Mouse (Mus musculus): ENCODE data around the gene Bcas2.
"Not testable (repeated sequence)": the region's sequence is repeated elsewhere in the genome, so short reads cannot be mapped to it uniquely, and the experiment has no call there.

Gene Bcas2

DNA sequence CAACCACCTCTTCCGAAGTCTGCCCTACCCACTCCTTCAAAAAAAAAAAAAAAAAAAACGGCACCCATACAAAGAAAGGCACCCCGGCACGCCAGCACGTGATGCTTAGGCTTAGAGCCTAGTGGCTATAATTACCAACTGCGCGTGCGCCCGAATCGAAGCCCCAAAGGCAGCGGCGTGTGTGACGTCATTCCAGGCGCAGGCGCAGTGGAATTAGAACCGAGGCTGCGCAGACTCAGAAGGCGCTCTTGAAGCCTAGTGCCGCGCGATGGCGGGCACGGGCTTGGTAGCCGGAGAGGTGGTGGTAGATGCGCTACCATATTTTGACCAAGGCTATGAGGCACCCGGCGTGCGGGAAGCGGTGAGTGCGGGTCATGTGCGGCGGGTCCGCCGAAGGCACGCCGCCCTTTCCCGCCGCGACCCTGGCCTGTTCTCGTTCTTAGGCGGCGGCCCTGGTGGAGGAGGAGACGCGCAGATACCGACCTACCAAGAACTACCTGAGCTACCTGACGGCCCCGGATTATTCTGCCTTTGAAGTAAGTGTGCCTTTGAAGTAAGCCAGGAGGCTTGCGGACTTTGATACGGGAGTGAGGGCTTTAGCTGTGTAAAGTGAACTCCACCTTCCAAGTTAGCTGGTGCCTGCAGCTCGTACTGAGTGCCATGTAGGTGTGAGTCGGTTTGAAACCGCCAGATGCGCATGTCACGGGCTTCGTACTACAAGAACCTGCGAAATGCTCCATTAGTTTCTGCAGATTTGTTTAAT, at the start of gene Bcas2:
Gene Bcas2 (plus strand): TSS at position 151 of the 763 bp plus-strand sequence.
- in situ Hi-C loops (cut with MboI): no loop called here

DNA sequence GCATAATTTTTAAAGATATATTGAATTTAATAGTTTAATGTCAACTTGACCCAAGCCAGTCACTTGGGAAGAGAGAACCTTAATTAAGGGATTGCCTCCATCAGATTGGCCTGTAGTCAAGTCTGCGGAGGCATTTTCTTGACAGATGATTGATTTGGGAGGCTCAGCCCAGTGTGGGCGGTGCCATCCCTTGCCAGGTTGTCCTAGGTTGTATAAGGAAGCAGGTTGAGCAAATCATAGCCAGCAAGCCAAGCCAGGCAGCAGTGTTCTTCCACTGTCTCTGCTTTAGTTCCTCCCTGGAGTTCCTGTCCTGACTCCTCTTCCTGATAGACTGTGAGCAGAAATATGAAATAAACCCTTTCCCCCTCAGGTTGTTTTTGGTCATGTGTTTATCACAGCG, 47.8 kb upstream of the Bcas2 start:
- in situ Hi-C loops (cut with MboI): no loop called here

- in situ Hi-C loops (cut with MboI): no loop called here
Measured at GRCm38 (mm10) chr3:103126138-103126537, 45.3 kb upstream of the Bcas2 start.

GRCm38 (mm10) chr3:103127177-103127576, 44.3 kb upstream of the Bcas2 start:
- in situ Hi-C loops (cut with MboI): no loop called here

- in situ Hi-C loops (cut with MboI): no loop called here
Measured at GRCm38 (mm10) chr3:103127721-103128120, 43.7 kb upstream of the Bcas2 start.

GRCm38 (mm10) chr3:103128251-103128650, 43.2 kb upstream of the Bcas2 start:
- in situ Hi-C loops (cut with MboI): no loop called here

DNA sequence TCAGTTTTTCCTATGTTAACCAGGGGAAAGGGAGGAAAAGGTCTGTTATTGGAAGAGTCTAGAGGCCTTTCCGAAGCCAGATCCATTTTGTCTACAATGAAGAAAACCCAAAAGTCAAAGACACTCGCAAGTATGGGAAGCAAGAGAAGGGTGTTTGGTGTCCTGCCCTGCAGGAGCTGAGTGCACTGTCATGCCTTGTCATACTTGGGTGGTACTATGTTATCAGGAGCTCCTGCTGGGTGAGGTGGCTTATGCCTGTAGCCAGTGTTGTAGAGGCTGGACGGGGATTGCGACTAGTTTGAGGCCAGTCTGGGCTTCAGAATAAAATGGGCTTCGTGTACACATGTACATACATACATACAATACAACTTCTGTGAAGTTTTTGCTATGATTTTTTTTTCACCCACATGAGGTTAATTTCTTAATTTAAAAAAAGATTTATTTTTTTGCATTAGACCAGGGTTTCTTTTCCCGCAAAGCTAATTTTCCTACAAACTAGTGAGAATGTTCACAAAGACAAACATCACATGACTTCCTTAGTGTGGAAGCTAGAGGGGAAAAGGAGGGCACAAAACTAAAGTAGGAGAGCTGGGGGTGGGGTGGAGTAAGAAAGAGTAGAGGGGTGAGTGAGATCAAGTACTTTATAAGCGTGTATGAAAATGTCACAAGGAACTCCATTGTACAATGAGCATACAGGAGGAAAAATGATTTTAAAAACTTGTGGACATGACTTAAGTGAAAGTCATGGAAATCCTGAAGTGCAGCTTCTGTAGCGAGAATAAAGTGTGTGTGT, 41.9 kb upstream of the Bcas2 start:
- in situ Hi-C loops (cut with MboI): no loop called here

- in situ Hi-C loops (cut with MboI): no loop called here
Measured at GRCm38 (mm10) chr3:103130236-103130751, 41.2 kb upstream of the Bcas2 start.

GRCm38 (mm10) chr3:103133098-103133497, 38.4 kb upstream of the Bcas2 start:
- in situ Hi-C loops (cut with MboI): no loop called here

DNA sequence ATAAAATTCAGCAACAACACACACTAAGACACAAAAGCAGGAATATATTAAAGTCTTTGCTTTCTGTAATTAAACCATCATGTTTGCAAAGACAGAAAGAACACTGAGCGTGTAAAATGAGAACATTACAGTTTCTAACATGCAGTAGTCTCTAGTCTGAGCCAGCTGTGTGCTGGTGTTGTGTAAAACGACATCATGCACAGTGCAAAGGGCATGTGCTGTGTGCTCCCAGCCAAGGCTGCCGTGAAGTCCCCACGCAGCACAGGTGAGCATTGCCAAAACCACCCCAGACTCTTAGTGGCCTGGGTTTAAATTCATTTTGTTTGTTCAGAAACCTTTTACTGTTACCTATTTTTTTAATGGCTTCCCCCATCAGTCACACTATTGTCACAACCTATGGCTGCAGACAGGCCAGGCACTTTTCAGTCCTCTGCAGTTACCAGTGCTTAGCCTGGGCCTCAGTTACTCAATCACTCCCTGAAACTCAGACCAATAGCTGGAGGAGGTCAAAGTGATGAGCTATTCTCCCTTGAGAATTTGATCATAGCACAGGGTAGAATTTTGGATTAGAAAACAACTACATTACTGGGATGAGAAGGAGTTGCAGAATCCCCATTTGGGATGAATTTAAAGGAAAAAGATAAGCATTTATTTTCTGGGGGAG, 34.9 kb upstream of the Bcas2 start:
- in situ Hi-C loops (cut with MboI): no loop called here

- in situ Hi-C loops (cut with MboI): no loop called here
Measured at GRCm38 (mm10) chr3:103139047-103139446, 32.4 kb upstream of the Bcas2 start.

DNA sequence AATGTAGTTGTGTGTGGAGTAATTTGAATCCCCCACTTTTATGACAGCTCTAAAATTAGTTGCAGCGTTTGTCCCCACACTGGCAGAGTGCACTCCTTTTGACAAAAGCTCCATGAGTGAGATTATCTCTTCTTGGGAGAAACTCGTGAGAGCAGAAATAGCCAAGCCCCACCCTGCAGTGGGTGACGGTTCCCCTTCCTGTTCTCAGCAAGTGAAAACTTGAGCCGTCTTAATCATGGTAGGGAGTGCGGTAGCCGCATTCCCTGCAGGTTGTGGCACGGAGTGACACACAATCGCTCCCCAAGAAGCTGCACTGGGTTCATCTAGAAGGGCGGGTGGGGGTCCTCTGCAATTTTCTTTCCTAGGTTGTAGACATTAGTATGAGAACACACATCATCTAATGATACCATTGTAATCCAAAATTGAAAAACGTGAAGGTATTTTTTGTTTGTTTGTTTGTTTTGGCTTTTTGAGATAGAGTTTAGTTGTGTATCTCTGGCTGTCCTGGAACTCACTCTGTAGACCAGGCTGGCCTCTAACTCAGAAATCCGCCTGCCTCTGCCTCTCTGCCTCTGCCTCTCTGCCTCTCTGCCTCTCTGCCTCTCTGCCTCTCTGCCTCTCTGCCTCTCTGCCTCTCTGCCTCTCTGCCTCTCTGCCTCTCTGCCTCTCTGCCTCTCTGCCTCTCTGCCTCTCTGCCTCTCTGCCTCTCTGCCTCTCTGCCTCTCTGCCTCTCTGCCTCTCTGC, 31.2 kb upstream of the Bcas2 start:
- in situ Hi-C loops (cut with MboI): not testable (repeated sequence)

GRCm38 (mm10) chr3:103141287-103141686, 30.2 kb upstream of the Bcas2 start:
- in situ Hi-C loops (cut with MboI): no loop called here

DNA sequence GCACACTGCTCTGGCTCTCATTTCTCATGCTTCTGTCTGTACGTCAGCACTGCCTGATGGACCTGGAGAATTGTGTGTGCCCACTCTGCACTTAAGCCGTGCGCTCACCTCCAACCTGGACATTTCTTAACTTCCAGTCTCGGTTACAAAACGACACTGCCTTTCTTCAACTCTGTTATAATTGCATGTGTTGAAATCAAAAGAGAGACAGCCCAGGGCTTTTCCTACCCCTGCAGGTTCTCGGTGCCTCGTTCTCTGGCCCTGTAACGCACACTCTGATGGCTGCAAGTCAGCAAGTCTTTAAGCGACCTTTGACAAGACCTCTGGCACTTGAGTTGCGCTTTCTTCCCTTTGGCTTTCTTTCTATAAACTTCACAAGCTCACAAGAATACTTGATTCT, 29.1 kb upstream of the Bcas2 start:
- in situ Hi-C loops (cut with MboI): no loop called here

GRCm38 (mm10) chr3:103145336-103145735, 26.1 kb upstream of the Bcas2 start:
- in situ Hi-C loops (cut with MboI): no loop called here

- in situ Hi-C loops (cut with MboI): no loop called here
Measured at GRCm38 (mm10) chr3:103145791-103146190, 25.7 kb upstream of the Bcas2 start.

GRCm38 (mm10) chr3:103146330-103147166, 24.9 kb upstream of the Bcas2 start:
- in situ Hi-C loops (cut with MboI): no loop called here

- in situ Hi-C loops (cut with MboI): no loop called here
Measured at GRCm38 (mm10) chr3:103147775-103148174, 23.7 kb upstream of the Bcas2 start.

DNA sequence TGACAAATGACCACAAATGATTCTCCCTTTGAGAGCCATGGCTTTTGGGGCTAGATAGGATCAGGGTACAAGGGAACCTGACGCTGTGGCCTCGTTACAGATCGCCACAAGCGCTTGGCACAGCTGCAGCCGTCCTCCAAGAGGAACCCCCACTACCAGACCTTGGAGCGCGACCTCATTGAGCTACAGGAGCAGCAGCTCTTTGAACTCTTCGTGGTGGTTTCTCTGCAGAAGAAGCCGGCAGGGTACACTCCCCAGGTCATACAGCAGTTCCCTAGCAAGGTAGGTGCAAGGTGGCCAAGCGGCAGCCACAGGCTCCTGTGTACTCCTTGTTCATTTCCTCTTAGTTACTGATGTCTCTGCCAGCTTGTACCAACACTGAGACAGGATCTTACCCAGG, 22.5 kb upstream of the Bcas2 start:
- in situ Hi-C loops (cut with MboI): no loop called here

DNA sequence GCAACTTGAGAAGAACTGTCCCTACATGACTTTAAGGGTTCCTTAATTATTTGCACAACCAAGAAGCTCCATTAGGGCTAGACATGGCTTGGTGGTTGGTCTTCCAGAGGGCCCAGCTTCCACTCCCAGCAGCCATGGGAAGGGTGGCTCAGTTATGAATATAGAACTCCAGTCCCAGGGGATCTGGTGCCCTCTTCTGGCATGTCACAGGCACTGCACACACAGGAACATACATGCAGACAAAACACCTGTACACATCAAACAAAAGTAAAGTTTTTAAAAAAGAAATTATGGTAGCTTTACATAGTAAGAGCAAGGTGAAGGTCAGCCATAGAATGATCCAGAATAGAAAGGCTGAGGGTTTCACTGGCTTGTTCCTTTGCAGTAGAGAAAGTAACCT, 17.7 kb upstream of the Bcas2 start:
- in situ Hi-C loops (cut with MboI): no loop called here
